Mouse (Mus musculus) mature B cell (primary cell): Measurements from ENCODE around the gene Nrros.

Experiments
- in situ Hi-C: fragments of 300-500 bp; cut with MboI; formaldehyde crosslinking; loops from 2 replicates; pipeline ENCODE4 v1.14.3; 2019

Nrros gene

GRCm38 (mm10) chr16:32163392-32163791 lies 2.0 kb downstream of the Nrros start:
- in situ Hi-C loops = loop anchor here (5.0 kb wide), 1 partner anchor 39 kb away; no protein-coding TSS in a partner anchor

- in situ Hi-C loops = loop anchor here (5.0 kb wide), 1 partner anchor 41 kb away; no protein-coding TSS in a partner anchor
Observed at GRCm38 (mm10) chr16:32160742-32161323, 4.6 kb downstream of the Nrros start.

GRCm38 (mm10) chr16:32158966-32159365 lies 6.4 kb downstream of the Nrros start:
- in situ Hi-C loops = no loop called here

- in situ Hi-C loops = no loop called here
Observed at GRCm38 (mm10) chr16:32157369-32157768, 8.0 kb downstream of the Nrros start.

- in situ Hi-C loops = no loop called here
Observed at GRCm38 (mm10) chr16:32156719-32157118, 8.7 kb downstream of the Nrros start.

- in situ Hi-C loops = no loop called here
Observed at GRCm38 (mm10) chr16:32154437-32154836, 11.0 kb downstream of the Nrros start.

- in situ Hi-C loops = no loop called here
Observed at GRCm38 (mm10) chr16:32153976-32154375, 11.4 kb downstream of the Nrros start.

- in situ Hi-C loops = no loop called here
Observed at GRCm38 (mm10) chr16:32147589-32148207, 17.7 kb downstream of the Nrros start.

- in situ Hi-C loops = no loop called here
Observed at GRCm38 (mm10) chr16:32144592-32144991, 20.8 kb downstream of the Nrros start.

- in situ Hi-C loops = no loop called here
Observed at GRCm38 (mm10) chr16:32143766-32144165, 21.6 kb downstream of the Nrros start.

- in situ Hi-C loops = no loop called here
Observed at GRCm38 (mm10) chr16:32138954-32139353, 26.4 kb downstream of the Nrros start.

- in situ Hi-C loops = no loop called here
Observed at GRCm38 (mm10) chr16:32135842-32136357, 29.5 kb downstream of the Nrros start.

GRCm38 (mm10) chr16:32133148-32133547 lies 32.2 kb downstream of the Nrros start:
- in situ Hi-C loops = no loop called here

- in situ Hi-C loops = no loop called here
Observed at GRCm38 (mm10) chr16:32130190-32130826, 35.1 kb downstream of the Nrros start.

GRCm38 (mm10) chr16:32129449-32130189 lies 35.8 kb downstream of the Nrros start:
- in situ Hi-C loops = no loop called here

- in situ Hi-C loops = no loop called here
Observed at GRCm38 (mm10) chr16:32127046-32127445, 38.3 kb downstream of the Nrros start.

GRCm38 (mm10) chr16:32125364-32125763 lies 40.0 kb downstream of the Nrros start:
- in situ Hi-C loops = no loop called here

- in situ Hi-C loops = no loop called here
Observed at GRCm38 (mm10) chr16:32124444-32125335, 40.7 kb downstream of the Nrros start.

GRCm38 (mm10) chr16:32124020-32124419 lies 41.4 kb downstream of the Nrros start:
- in situ Hi-C loops = no loop called here

- in situ Hi-C loops = no loop called here
Observed at GRCm38 (mm10) chr16:32120454-32120853, 44.9 kb downstream of the Nrros start.

GRCm38 (mm10) chr16:32116186-32116585 lies 49.2 kb downstream of the Nrros start:
- in situ Hi-C loops = no loop called here
